In the genomic region with DNA sequence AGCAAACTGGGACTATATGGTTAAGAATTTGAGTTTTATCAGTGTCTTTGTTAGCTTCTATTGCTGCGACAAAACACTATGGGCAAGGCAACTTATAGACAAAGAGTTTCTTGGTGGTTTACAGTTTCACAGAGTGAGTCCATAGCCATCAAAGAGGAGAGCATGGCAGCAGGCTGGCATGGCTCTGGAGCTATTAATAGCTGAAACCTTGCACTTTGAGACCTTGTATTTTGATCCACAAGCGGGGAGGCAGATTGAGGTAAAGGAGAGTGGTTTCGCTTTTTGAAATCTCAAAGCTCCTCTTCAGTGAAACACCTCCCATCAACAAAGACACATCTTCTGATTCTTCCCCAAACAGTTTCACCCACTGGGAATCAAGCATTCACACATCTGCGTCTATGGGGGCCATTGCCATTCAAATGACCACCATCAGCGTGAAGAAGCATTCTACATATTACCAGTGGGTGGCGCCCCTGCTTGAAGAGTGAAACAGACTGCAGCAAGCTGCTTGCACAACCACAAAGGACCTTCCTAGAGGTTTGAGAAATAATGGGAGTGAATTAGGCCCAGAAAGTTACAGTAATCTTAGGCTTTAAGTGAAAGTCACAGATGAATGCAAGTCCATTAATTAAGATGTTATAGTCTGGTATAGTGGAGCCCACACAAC, we compare ENCODE assay signal across 8 mouse cellular contexts. TPM values are rescaled to one million over a fixed set of nuclear protein-coding genes. Genes with fewer than 3 reads are reported as not detected.
DNase-seq lines count a peak whose midpoint lies in the region; ATAC-seq and TF ChIP-seq lines count a peak whose summit lies in the region.

No protein-coding gene starts in this region.

- WGBS in hindbrain, embryonic 10.5 days = 50% methylated on average over 6 of the region's 6 CpGs
- WGBS in hindbrain, embryonic 12.5 days = 47% methylated on average over 6 of the region's 6 CpGs
- 61% methylated on average over 6 of the region's 6 CpGs for WGBS in kidney, embryonic 16.5 days

- H3K9ac ChIP-seq in hindbrain, embryonic 12.5 days = no peak overlapping the region
- H3K9ac ChIP-seq in kidney, embryonic 16.5 days (replicated peaks; ENCODE audit: low read length) = no peak overlapping the region

- H3K36me3 ChIP-seq in hindbrain, embryonic 10.5 days = no peaks in the 10 kb centered on the region
- H3K36me3 ChIP-seq in hindbrain, embryonic 12.5 days = no peaks in the 10 kb centered on the region
- no peaks in the 10 kb centered on the region for H3K36me3 ChIP-seq in kidney, embryonic 16.5 days (ENCODE audit: insufficient read depth, low read length)

- CTCF ChIA-PET in Patski (lab: Charles Lee) = interaction anchor here (0.8 to 10.2 kb wide), 13 partner anchors 13 to 385 kb away, joined by 3 to 80 read pairs (median 3); no protein-coding TSS in a partner anchor

- no peak for ATAC-seq in hindbrain, embryonic 12.5 days (ENCODE audit: low FRiP score)
- no peak for ATAC-seq in Patski
- no peak for ATAC-seq in kidney, embryonic 16.5 days (ENCODE audit: low FRiP score, low TSS enrichment)

- TF ChIP-seq CTCF in Patski (IDR thresholded peaks at IDR 0.05) = peak; percentile 94
- peak; percentile 26; the same call in 1 of the 2 replicates for TF ChIP-seq CTCF in embryonic fibroblast, embryonic 13.5 days (IDR thresholded peaks at IDR 0.05; ENCODE audit: borderline replicate concordance, insufficient read depth, low read length)

- H3K9me3 ChIP-seq in hindbrain, embryonic 10.5 days = no peaks in the 10 kb centered on the region
- no peaks in the 10 kb centered on the region for H3K9me3 ChIP-seq in hindbrain, embryonic 12.5 days (replicated peaks)
- no peaks in the 10 kb centered on the region for H3K9me3 ChIP-seq in kidney, embryonic 16.5 days (ENCODE audit: low read length)

- in situ Hi-C loops in Patski (cut with MboI; ENCODE audit: low pct_unique_long_range_greater_than_20kb) = loop anchor here (5.0 kb wide), 1 partner anchor 147 kb away; no protein-coding TSS in a partner anchor

- H3K4me2 ChIP-seq in hindbrain, embryonic 12.5 days (replicated peaks) = no peak overlapping the region
- H3K4me2 ChIP-seq in kidney, embryonic 16.5 days (replicated peaks; ENCODE audit: low read depth, low read length) = no peak overlapping the region

- no peak overlapping the region for H3K4me3 ChIP-seq in hindbrain, embryonic 10.5 days
- H3K4me3 ChIP-seq in hindbrain, embryonic 12.5 days = no peak overlapping the region
- no peak overlapping the region for H3K4me3 ChIP-seq in embryonic fibroblast, embryonic 13.5 days (ENCODE audit: insufficient read depth, low read length)
- no peak overlapping the region for H3K4me3 ChIP-seq in kidney, embryonic 16.5 days (ENCODE audit: low read length)

- DNase-seq in hindbrain, embryonic 10.5 days (ENCODE audit: low spot score) = peak; percentile 56
- peak; percentile 90 for DNase-seq in 416B (ENCODE audit: low read depth)
- no peak for DNase-seq in Patski (ENCODE audit: low read depth, low spot score)
- peak; percentile 51 for DNase-seq in naive thymus-derived CD4-positive, alpha-beta T cell, adult 2 months (ENCODE audit: low read depth)
- DNase-seq in layer of hippocampus, adult 9-11 months = no peak

- H3K4me1 ChIP-seq in hindbrain, embryonic 10.5 days (replicated peaks) = no peaks in the 10 kb centered on the region
- H3K4me1 ChIP-seq in hindbrain, embryonic 12.5 days = no peaks in the 10 kb centered on the region
- no peaks in the 10 kb centered on the region for H3K4me1 ChIP-seq in embryonic fibroblast, embryonic 13.5 days (ENCODE audit: control insufficient read depth, insufficient read depth, low read length)
- peaks cover 6% of the 10 kb centered on the region for H3K4me1 ChIP-seq in kidney, embryonic 16.5 days (ENCODE audit: insufficient read depth, low read length)

- no peak overlapping the region for H3K27ac ChIP-seq in hindbrain, embryonic 10.5 days
- H3K27ac ChIP-seq in hindbrain, embryonic 12.5 days = no peak overlapping the region
- H3K27ac ChIP-seq in embryonic fibroblast, embryonic 13.5 days (ENCODE audit: insufficient read depth, low read length) = no peak overlapping the region
- peak overlapping the region; percentile 76 for H3K27ac ChIP-seq in kidney, embryonic 16.5 days (ENCODE audit: low read length)

- POLR2A ChIA-PET in Patski (lab: Charles Lee) = interaction anchor here (0.6 kb wide), 1 partner anchor 722 kb away, joined by 11 read pairs; no protein-coding TSS in a partner anchor

- TF ChIP-seq POLR2A in embryonic fibroblast, embryonic 13.5 days (IDR thresholded peaks at IDR 0.05; ENCODE audit: low read depth, low read length) = no peak

- H3K27me3 ChIP-seq in hindbrain, embryonic 10.5 days (ENCODE audit: insufficient read depth, poor library complexity, severe bottlenecking) = no peaks in the 10 kb centered on the region
- H3K27me3 ChIP-seq in hindbrain, embryonic 12.5 days = no peaks in the 10 kb centered on the region
- H3K27me3 ChIP-seq in Patski = no peaks in the 10 kb centered on the region
- no peaks in the 10 kb centered on the region for H3K27me3 ChIP-seq in kidney, embryonic 16.5 days (ENCODE audit: insufficient read depth, low read length)

RNA-seq across cellular contexts. Expression of a gene that starts 11.4 kb away (rescaled TPM):
- polyA plus RNA-seq in hindbrain, embryonic 10.5 days (2016; fragmentation: Nextera tagmentation; extraction: Ambion mirVana) = 24.7 and 26.1 TPM in 2 replicates
- polyA plus RNA-seq in hindbrain, embryonic 12.5 days (2016; fragmentation: Nextera tagmentation; extraction: Ambion mirVana) = 41.8 and 45.9 TPM in 2 replicates
- 16.1 TPM for polyA plus RNA-seq in Patski (2021)
- polyA plus RNA-seq in embryonic fibroblast, embryonic 13.5 days (2011; ENCODE audit: insufficient read length, low read depth, missing spikeins) = 10.6 and 16.2 TPM in 2 replicates
- polyA plus RNA-seq in kidney, embryonic 16.5 days (2015; fragmentation: Nextera tagmentation; extraction: Ambion mirVana) = 17.9 and 18.2 TPM in 2 replicates

RNA-seq across cellular contexts. Expression of a gene that starts 18.4 kb away (rescaled TPM):
- polyA plus RNA-seq in hindbrain, embryonic 10.5 days (2016; fragmentation: Nextera tagmentation; extraction: Ambion mirVana) = 4.0 and 4.1 TPM in 2 replicates
- 8.3 and 8.8 TPM in 2 replicates for polyA plus RNA-seq in hindbrain, embryonic 12.5 days (2016; fragmentation: Nextera tagmentation; extraction: Ambion mirVana)
- polyA plus RNA-seq in Patski (2021) = 27.8 TPM
- 23.7 and 31.2 TPM in 2 replicates for polyA plus RNA-seq in embryonic fibroblast, embryonic 13.5 days (2011; ENCODE audit: insufficient read length, low read depth, missing spikeins)
- 4.6 and 5.6 TPM in 2 replicates for polyA plus RNA-seq in kidney, embryonic 16.5 days (2015; fragmentation: Nextera tagmentation; extraction: Ambion mirVana)

Comparison
In these comparisons a context has a peak if more than half of its experiments do, and no peak if none do; other contexts are left out.
1. DNase-seq: peak in hindbrain, embryonic 10.5 days (single experiment), 416B (single experiment) and naive thymus-derived CD4-positive, alpha-beta T cell, adult 2 months (single experiment); none in Patski (single experiment) and layer of hippocampus, adult 9-11 months (single experiment).